Mouse (Mus musculus) spleen, adult 18-20 months (tissue): ENCODE data around the gene Slc26a8.

Experiments
- DNase-seq, 2 experiments: peaks; one replicate each; pipeline ENCODE4 v3.0.0; 2022; ENCODE audit warnings: mixed read lengths in 2 of 2

The Slc26a8 gene

DNA sequence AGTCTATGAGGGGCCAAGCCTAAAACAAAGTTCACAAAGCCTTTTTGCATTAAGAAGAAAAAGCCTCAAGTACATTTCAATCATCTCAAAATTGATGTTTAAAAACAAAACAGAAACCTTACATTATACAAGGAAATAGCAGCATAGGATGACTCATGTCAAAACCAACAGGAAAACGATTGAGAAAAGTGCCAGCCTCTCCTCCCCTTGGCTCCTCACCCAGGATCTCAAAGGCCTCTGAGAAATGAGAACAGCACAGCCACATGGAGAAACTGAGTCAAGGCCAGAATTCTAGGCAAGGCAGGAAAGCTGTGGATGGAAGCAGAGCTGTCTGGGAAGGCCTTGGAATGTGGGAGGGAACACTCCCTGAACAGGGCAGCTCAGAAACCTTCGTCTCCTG is 101.4 kb downstream of the Slc26a8 start:
- no peak for DNase-seq
